Mouse (Mus musculus): ENCODE results near the gene Rfc1. TPM values are rescaled to one million over a fixed set of nuclear protein-coding genes. Genes with fewer than 3 reads are reported as not detected.
A peak's percentile ranks its signal among the peaks of the same experiment; 100 is the strongest.
"Not testable (repeated sequence)": the region's sequence is repeated elsewhere in the genome, so short reads cannot be mapped to it uniquely, and the experiment has no call there.

Gene Rfc1
- polyA plus RNA-seq, 2 experiments, result 19.0 to 36.4 TPM

- 21% methylated on average over 7 of the region's 7 CpGs for WGBS (ENCODE audit: insufficient replicate concordance)
- no peak for TF ChIP-seq CTCF (IDR thresholded peaks at IDR 0.05; ENCODE audit: low read depth)
- peak; percentile 53 for TF ChIP-seq EP300 (IDR thresholded peaks at IDR 0.05; ENCODE audit: low read depth)
- Histone ChIP-seq H3K36me3 (replicated peaks; ENCODE audit: control insufficient read depth, insufficient read depth, low read depth) (peaks cover 46% of the 10 kb centered on the region), H3K4me1 (replicated peaks; ENCODE audit: control insufficient read depth in 2 of 2, insufficient read depth in 2 of 2, low read length in 1 of 2) (peaks cover 4 to 14% of the 10 kb centered on the region in 2 experiments; a peak in 3 of 4 replicates), H3K9me3 (ENCODE audit: control insufficient read depth, low read length) (no peaks in the 10 kb centered on the region), H3K4me3 (ENCODE audit: insufficient read depth in 1 of 2, low read depth in 2 of 2, low read length in 2 of 2) (no peak overlapping the region), H3K9ac (replicated peaks) (no peak overlapping the region), H3K4me2 (ENCODE audit: low read depth) (no peak overlapping the region), H3K27ac (no peak overlapping the region; the same call in 1 of the 2 replicates), H3K27me3 (ENCODE audit: control insufficient read depth, insufficient read depth, low read length) (no peaks in the 10 kb centered on the region)
- peak in 1 of 3 experiments; percentile 18 for DNase-seq (ENCODE audit: low read depth in 3 of 3, low spot score in 3 of 3)
- peak; percentile 80 for ATAC-seq (ENCODE audit: insufficient read depth)
These were observed 37.1 kb downstream of the Rfc1 start for GRCm38 (mm10) chr5:65298167-65298950.

GRCm38 (mm10) chr5:65294270-65294669, 41.2 kb downstream of the Rfc1 start:
- WGBS (ENCODE audit: insufficient replicate concordance), result 45% methylated on average over 2 of the region's 2 CpGs
- Histone ChIP-seq H3K4me2 (ENCODE audit: low read depth) (no peak overlapping the region), H3K27me3 (ENCODE audit: control insufficient read depth, insufficient read depth, low read length) (no peaks in the 10 kb centered on the region), H3K9ac (replicated peaks) (no peak overlapping the region), H3K4me3 (ENCODE audit: insufficient read depth in 1 of 2, low read depth in 2 of 2, low read length in 2 of 2) (no peak overlapping the region), H3K36me3 (replicated peaks; ENCODE audit: control insufficient read depth, insufficient read depth, low read depth) (peaks cover 49% of the 10 kb centered on the region), H3K4me1 (replicated peaks; ENCODE audit: control insufficient read depth in 2 of 2, insufficient read depth in 2 of 2, low read length in 1 of 2) (peaks cover 4 to 18% of the 10 kb centered on the region in 2 experiments; a peak in 3 of 4 replicates), H3K27ac (no peak overlapping the region), H3K9me3 (ENCODE audit: control insufficient read depth, low read length) (no peaks in the 10 kb centered on the region)
- DNase-seq (ENCODE audit: low read depth in 3 of 3, low spot score in 3 of 3) (no peak), ATAC-seq (ENCODE audit: insufficient read depth) (no peak)
- TF ChIP-seq EP300 (IDR thresholded peaks at IDR 0.05; ENCODE audit: low read depth) (no peak), CTCF (IDR thresholded peaks at IDR 0.05; ENCODE audit: low read depth) (no peak)

- Histone ChIP-seq H3K9me3 (ENCODE audit: control insufficient read depth, low read length) (no peaks in the 10 kb centered on the region), H3K4me1 (replicated peaks; ENCODE audit: control insufficient read depth in 2 of 2, insufficient read depth in 2 of 2, low read length in 1 of 2) (peaks cover 2 to 15% of the 10 kb centered on the region in 2 experiments; a peak in 3 of 4 replicates), H3K4me3 (ENCODE audit: insufficient read depth in 1 of 2, low read depth in 2 of 2, low read length in 2 of 2) (no peak overlapping the region), H3K27ac (no peak overlapping the region), H3K36me3 (replicated peaks; ENCODE audit: control insufficient read depth, insufficient read depth, low read depth) (peaks cover 51% of the 10 kb centered on the region), H3K27me3 (ENCODE audit: control insufficient read depth, insufficient read depth, low read length) (no peaks in the 10 kb centered on the region), H3K4me2 (ENCODE audit: low read depth) (no peak overlapping the region), H3K9ac (replicated peaks) (no peak overlapping the region)
- WGBS (ENCODE audit: insufficient replicate concordance), result 85% methylated on average over 6 of the region's 6 CpGs
- no peak for TF ChIP-seq EP300 (IDR thresholded peaks at IDR 0.05; ENCODE audit: low read depth)
- no peak for TF ChIP-seq CTCF (IDR thresholded peaks at IDR 0.05; ENCODE audit: low read depth)
- ATAC-seq (ENCODE audit: insufficient read depth) (no peak), DNase-seq (ENCODE audit: low read depth in 3 of 3, low spot score in 3 of 3) (no peak)
These were observed 41.8 kb downstream of the Rfc1 start for GRCm38 (mm10) chr5:65293627-65294026.

GRCm38 (mm10) chr5:65289009-65289408, 46.5 kb downstream of the Rfc1 start:
- 63% methylated on average over 8 of the region's 8 CpGs for WGBS (ENCODE audit: insufficient replicate concordance)
- not testable (repeated sequence) for H3K27me3 ChIP-seq (ENCODE audit: control insufficient read depth, insufficient read depth, low read length); DNase-seq (ENCODE audit: low read depth in 3 of 3, low spot score in 3 of 3); H3K4me3 ChIP-seq (ENCODE audit: insufficient read depth in 1 of 2, low read depth in 2 of 2, low read length in 2 of 2); H3K4me2 ChIP-seq (ENCODE audit: low read depth); H3K27ac ChIP-seq; H3K9me3 ChIP-seq (ENCODE audit: control insufficient read depth, low read length); ATAC-seq (ENCODE audit: insufficient read depth); H3K9ac ChIP-seq (replicated peaks)
- Histone ChIP-seq H3K4me1 (replicated peaks; ENCODE audit: control insufficient read depth in 2 of 2, insufficient read depth in 2 of 2, low read length in 1 of 2) (peaks cover 2 to 18% of the 10 kb centered on the region in 2 experiments; a peak in 3 of 4 replicates), H3K36me3 (replicated peaks; ENCODE audit: control insufficient read depth, insufficient read depth, low read depth) (peaks cover 56% of the 10 kb centered on the region)
